Mouse (Mus musculus) cerebellum, adult 2 months (tissue): ENCODE measurements around the gene Ccna2.

Experiments
- CTCF ChIP-seq: fragments of 200-500 bp; IDR thresholded peaks from 2 replicates; pipeline ENCODE4 v1.5.1; 2011; ENCODE audit warnings: low read depth, mild to moderate bottlenecking, control low read depth, low read length, moderate library complexity, borderline replicate concordance; ENCODE audit not compliant: insufficient read depth
- POLR2A ChIP-seq: fragments of 200-500 bp; IDR thresholded peaks from 2 replicates; pipeline ENCODE4 v1.6.1; 2011; ENCODE audit warnings: low read length, control low read depth, borderline replicate concordance; ENCODE audit not compliant: insufficient read depth

- no peak for TF ChIP-seq POLR2A
- no peak for TF ChIP-seq CTCF
These were observed 39.2 kb downstream of the Ccna2 start for GRCm38 (mm10) chr3:36532738-36533137.
